Mouse (Mus musculus): ENCODE measurements around the gene Gm16181. TPM values are rescaled to one million over a fixed set of nuclear protein-coding genes. Genes with fewer than 3 reads are reported as not detected.
A peak's percentile ranks its signal among the peaks of the same experiment; 100 is the strongest.

Gene Gm16181
- polyA plus RNA-seq, 1 experiment from 2014 or later = not detected

DNA sequence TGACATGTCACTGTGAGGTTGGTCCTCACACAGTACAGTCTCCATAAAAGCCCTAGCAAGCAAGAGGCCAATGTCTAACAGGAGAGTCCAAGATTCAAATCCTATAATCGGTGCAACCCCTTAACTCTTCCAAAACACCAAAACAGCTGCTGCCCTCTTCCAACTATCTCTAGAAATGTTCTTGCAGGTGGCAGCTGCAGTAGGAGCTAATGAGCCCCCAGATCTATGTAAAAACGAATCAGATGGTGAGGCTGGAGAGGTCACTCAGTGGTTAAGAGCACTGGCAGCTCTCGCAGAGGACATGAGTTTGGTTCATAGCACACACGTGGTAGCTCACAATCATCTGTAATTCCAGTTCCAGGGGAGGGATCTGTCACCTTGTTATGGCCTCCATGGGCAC is 35.1 kb downstream of the Gm16181 start:
- WGBS = 58% methylated on average over 4 of the region's 4 CpGs
- Histone ChIP-seq H3K4me2 (ENCODE audit: low read depth, low read length) (no peak overlapping the region), H3K36me3 (replicated peaks; ENCODE audit: control insufficient read depth, insufficient read depth, low read depth, low read length) (peaks cover 25% of the 10 kb centered on the region), H3K9ac (replicated peaks; ENCODE audit: low read length) (no peak overlapping the region), H3K4me1 (ENCODE audit: control insufficient read depth, insufficient read depth, low read length) (no peaks in the 10 kb centered on the region), H3K9me3 (replicated peaks; ENCODE audit: control insufficient read depth, low read length) (no peaks in the 10 kb centered on the region), H3K27me3 (ENCODE audit: control insufficient read depth, insufficient read depth, low read length) (no peaks in the 10 kb centered on the region), H3K4me3 (ENCODE audit: low read depth, low read length) (no peak overlapping the region), H3K27ac (replicated peaks; ENCODE audit: low read depth, low read length) (no peak overlapping the region)
- no peak for ATAC-seq (replicated peaks; ENCODE audit: insufficient number of reproducible peaks, low FRiP score, low TSS enrichment, low read depth)
- DNase-seq (ENCODE audit: low spot score) = no peak

DNA sequence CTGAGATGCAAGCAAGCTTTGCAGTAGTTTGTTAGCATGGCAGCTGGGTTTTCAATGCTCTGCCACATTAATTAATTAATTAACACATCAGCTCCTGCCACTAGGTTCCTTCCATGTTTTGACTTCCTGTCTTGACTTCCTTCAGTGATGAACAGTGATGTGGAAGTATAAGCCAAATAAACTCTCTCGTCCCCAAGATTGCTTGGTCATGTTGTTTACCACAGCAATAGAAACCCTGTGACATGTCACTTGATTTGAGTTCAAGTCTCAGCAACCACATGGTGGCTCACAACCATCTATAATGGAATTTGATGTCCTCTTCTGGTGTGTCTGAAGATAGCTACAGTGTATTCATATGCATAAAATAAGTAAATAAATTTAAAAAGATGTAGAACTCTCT is 36.7 kb downstream of the Gm16181 start:
- WGBS = 74% methylated on average over 1 of the region's 1 CpGs
- no peak overlapping the region for H3K9ac ChIP-seq (replicated peaks; ENCODE audit: low read length)
- H3K27me3 ChIP-seq (ENCODE audit: control insufficient read depth, insufficient read depth, low read length) = peaks cover 3% of the 10 kb centered on the region; the same call in 1 of the 2 replicates
- no peak overlapping the region for H3K4me3 ChIP-seq (ENCODE audit: low read depth, low read length)
- DNase-seq (ENCODE audit: low spot score) = no peak
- H3K4me2 ChIP-seq (ENCODE audit: low read depth, low read length) = no peak overlapping the region
- no peak overlapping the region for H3K27ac ChIP-seq (replicated peaks; ENCODE audit: low read depth, low read length)
- H3K36me3 ChIP-seq (replicated peaks; ENCODE audit: control insufficient read depth, insufficient read depth, low read depth, low read length) = peaks cover 14% of the 10 kb centered on the region
- no peaks in the 10 kb centered on the region for H3K9me3 ChIP-seq (replicated peaks; ENCODE audit: control insufficient read depth, low read length)
- H3K4me1 ChIP-seq (ENCODE audit: control insufficient read depth, insufficient read depth, low read length) = no peaks in the 10 kb centered on the region
- no peak for ATAC-seq (replicated peaks; ENCODE audit: insufficient number of reproducible peaks, low FRiP score, low TSS enrichment, low read depth)

DNA sequence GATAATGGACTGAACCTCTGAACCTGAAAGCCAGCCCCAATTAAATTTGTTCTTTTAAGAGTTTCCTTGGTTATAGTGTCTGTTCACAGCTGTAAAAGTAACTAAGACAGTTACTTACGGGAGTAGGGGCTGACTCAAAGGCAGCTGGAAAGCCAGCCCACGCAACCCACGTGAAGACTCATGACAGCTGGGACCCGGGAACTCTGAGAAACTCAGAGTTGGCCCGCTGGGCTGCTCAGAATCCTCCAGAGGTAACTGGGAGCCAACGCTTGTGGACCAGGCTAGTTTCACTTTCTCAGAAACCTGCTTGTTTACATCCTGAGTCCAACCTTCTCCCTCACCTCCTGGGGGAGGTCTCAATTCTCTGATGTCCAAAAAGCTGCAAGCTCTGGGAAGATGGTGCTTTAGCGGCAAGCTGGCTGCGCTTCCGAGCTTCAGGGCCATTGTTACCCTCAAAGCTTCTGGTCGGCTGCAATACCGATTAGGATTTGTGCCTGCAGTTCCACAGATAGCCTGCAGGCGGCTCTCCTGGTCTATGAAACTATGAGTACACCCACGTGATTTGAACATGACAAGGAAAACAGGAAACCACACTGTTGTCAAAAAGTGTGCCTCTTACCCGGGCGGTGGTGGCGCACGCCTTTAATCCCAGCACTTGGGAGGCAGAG is 37.3 kb downstream of the Gm16181 start:
- H3K9ac ChIP-seq (replicated peaks; ENCODE audit: low read length) = no peak overlapping the region
- no peak overlapping the region for H3K4me3 ChIP-seq (ENCODE audit: low read depth, low read length)
- ATAC-seq (replicated peaks; ENCODE audit: insufficient number of reproducible peaks, low FRiP score, low TSS enrichment, low read depth) = no peak
- H3K4me1 ChIP-seq (ENCODE audit: control insufficient read depth, insufficient read depth, low read length) = no peaks in the 10 kb centered on the region
- peak; percentile 88 for DNase-seq (ENCODE audit: low spot score)
- H3K9me3 ChIP-seq (replicated peaks; ENCODE audit: control insufficient read depth, low read length) = no peaks in the 10 kb centered on the region
- 19% methylated on average over 17 of the region's 17 CpGs for WGBS
- H3K4me2 ChIP-seq (ENCODE audit: low read depth, low read length) = no peak overlapping the region
- H3K27ac ChIP-seq (replicated peaks; ENCODE audit: low read depth, low read length) = no peak overlapping the region
- peaks cover 8% of the 10 kb centered on the region; the same call in 1 of the 2 replicates for H3K27me3 ChIP-seq (ENCODE audit: control insufficient read depth, insufficient read depth, low read length)
- H3K36me3 ChIP-seq (replicated peaks; ENCODE audit: control insufficient read depth, insufficient read depth, low read depth, low read length) = peaks cover 9% of the 10 kb centered on the region

DNA sequence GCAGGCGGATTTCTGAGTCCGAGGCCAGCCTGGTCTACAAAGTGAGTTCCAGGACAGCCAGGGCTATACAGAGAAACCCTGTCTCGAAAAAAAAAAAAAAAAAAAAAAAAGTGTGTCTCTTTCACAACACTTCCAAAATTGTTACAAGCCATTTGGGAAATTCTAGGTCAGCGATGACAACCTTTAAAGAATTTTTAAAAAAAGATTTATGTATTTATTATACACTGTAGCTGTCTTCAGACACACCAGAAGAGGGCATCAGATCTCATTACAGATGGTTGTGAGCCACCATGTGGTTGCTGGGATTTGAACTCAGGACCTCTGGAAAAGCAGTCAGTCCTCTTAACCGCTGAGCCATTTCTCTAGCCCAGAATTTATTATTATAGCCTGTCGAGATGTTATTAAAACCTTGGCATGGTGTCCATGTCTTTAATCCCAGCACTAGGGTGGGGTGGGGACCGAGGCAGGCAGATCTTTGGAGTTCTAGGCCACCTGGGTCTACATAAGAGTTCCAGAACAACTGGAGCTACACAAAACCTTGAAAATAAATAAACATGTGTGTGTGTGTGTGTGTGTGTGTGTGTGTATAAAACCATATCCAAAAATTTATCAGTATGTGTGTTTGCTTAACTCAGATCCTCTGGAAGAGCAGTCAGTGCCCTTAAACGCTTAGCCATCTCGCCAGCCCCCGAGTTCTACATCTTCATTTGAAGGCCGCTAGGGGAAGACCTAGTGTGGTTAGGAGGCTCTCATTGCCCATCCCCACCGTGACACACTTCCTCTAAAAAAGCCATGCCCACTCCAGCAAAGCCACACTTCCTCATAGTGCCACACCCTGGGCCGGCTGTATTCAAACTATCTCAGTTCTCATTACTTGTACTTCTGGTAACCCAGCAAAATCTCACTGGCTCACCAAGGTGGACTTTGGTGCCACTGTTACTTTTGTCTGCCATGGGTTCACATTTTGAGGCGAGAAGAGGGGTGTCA is 38.2 kb downstream of the Gm16181 start:
- no peaks in the 10 kb centered on the region for H3K9me3 ChIP-seq (replicated peaks; ENCODE audit: control insufficient read depth, low read length)
- DNase-seq (ENCODE audit: low spot score) = no peak
- no peaks in the 10 kb centered on the region for H3K4me1 ChIP-seq (ENCODE audit: control insufficient read depth, insufficient read depth, low read length)
- 62% methylated on average over 13 of the region's 14 CpGs for WGBS
- H3K9ac ChIP-seq (replicated peaks; ENCODE audit: low read length) = no peak overlapping the region
- H3K27ac ChIP-seq (replicated peaks; ENCODE audit: low read depth, low read length) = no peak overlapping the region
- no peak overlapping the region for H3K4me2 ChIP-seq (ENCODE audit: low read depth, low read length)
- H3K4me3 ChIP-seq (ENCODE audit: low read depth, low read length) = no peak overlapping the region
- peaks cover 14% of the 10 kb centered on the region for H3K27me3 ChIP-seq (ENCODE audit: control insufficient read depth, insufficient read depth, low read length)
- peaks cover 3% of the 10 kb centered on the region for H3K36me3 ChIP-seq (replicated peaks; ENCODE audit: control insufficient read depth, insufficient read depth, low read depth, low read length)
- ATAC-seq (replicated peaks; ENCODE audit: insufficient number of reproducible peaks, low FRiP score, low TSS enrichment, low read depth) = no peak

DNA sequence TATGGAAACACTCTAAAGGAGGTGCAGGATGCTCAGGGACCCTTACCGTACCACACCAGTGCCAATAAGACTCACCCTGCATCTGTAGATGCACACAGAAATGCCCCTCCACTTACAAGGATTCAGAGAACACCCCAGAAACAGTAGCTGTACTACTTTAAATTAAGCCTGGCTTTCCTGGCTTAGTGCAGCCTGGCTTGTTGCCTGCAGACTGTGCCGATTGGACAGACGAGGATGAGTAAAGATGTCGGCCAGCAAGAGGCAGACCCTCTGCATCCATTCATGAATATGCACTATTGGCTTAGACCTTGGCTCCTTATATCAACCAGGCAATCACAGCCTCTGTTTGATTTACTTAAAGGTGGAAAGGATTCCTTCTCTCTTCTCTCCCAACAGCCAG is 39.0 kb downstream of the Gm16181 start:
- Histone ChIP-seq H3K4me3 (ENCODE audit: low read depth, low read length) (no peak overlapping the region), H3K4me1 (ENCODE audit: control insufficient read depth, insufficient read depth, low read length) (no peaks in the 10 kb centered on the region), H3K4me2 (ENCODE audit: low read depth, low read length) (no peak overlapping the region), H3K9me3 (replicated peaks; ENCODE audit: control insufficient read depth, low read length) (no peaks in the 10 kb centered on the region), H3K27me3 (ENCODE audit: control insufficient read depth, insufficient read depth, low read length) (peaks cover 19% of the 10 kb centered on the region), H3K36me3 (replicated peaks; ENCODE audit: control insufficient read depth, insufficient read depth, low read depth, low read length) (no peaks in the 10 kb centered on the region), H3K27ac (replicated peaks; ENCODE audit: low read depth, low read length) (no peak overlapping the region), H3K9ac (replicated peaks; ENCODE audit: low read length) (no peak overlapping the region)
- ATAC-seq (replicated peaks; ENCODE audit: insufficient number of reproducible peaks, low FRiP score, low TSS enrichment, low read depth) = no peak
- no peak for DNase-seq (ENCODE audit: low spot score)
- 82% methylated on average over 4 of the region's 4 CpGs for WGBS

DNA sequence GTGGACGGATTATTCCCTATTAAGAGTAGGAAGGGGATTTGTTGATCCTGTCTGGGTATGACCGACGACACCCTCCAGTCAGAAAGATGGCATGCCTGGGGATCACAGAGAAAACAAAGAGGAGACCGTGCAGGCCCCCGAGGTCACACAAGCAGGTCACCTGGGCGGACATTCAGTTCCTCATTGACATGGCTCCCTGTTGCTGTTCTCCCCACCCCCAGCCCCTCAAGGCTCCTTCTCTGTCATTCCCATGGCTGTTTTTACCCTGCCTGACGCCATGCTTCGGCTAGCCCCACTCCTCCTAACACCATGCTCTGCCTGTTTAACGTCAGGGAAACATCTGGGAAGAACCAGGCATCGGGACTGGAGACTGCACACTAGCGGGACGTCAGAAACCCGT is 41.0 kb downstream of the Gm16181 start:
- Histone ChIP-seq H3K4me2 (ENCODE audit: low read depth, low read length) (no peak overlapping the region), H3K27ac (replicated peaks; ENCODE audit: low read depth, low read length) (no peak overlapping the region), H3K36me3 (replicated peaks; ENCODE audit: control insufficient read depth, insufficient read depth, low read depth, low read length) (no peaks in the 10 kb centered on the region), H3K27me3 (ENCODE audit: control insufficient read depth, insufficient read depth, low read length) (peaks cover 19% of the 10 kb centered on the region), H3K9me3 (replicated peaks; ENCODE audit: control insufficient read depth, low read length) (no peaks in the 10 kb centered on the region), H3K4me3 (ENCODE audit: low read depth, low read length) (no peak overlapping the region), H3K9ac (replicated peaks; ENCODE audit: low read length) (no peak overlapping the region), H3K4me1 (ENCODE audit: control insufficient read depth, insufficient read depth, low read length) (no peaks in the 10 kb centered on the region)
- DNase-seq (ENCODE audit: low spot score) (no peak), ATAC-seq (replicated peaks; ENCODE audit: insufficient number of reproducible peaks, low FRiP score, low TSS enrichment, low read depth) (no peak)
- 66% methylated on average over 13 of the region's 13 CpGs for WGBS

DNA sequence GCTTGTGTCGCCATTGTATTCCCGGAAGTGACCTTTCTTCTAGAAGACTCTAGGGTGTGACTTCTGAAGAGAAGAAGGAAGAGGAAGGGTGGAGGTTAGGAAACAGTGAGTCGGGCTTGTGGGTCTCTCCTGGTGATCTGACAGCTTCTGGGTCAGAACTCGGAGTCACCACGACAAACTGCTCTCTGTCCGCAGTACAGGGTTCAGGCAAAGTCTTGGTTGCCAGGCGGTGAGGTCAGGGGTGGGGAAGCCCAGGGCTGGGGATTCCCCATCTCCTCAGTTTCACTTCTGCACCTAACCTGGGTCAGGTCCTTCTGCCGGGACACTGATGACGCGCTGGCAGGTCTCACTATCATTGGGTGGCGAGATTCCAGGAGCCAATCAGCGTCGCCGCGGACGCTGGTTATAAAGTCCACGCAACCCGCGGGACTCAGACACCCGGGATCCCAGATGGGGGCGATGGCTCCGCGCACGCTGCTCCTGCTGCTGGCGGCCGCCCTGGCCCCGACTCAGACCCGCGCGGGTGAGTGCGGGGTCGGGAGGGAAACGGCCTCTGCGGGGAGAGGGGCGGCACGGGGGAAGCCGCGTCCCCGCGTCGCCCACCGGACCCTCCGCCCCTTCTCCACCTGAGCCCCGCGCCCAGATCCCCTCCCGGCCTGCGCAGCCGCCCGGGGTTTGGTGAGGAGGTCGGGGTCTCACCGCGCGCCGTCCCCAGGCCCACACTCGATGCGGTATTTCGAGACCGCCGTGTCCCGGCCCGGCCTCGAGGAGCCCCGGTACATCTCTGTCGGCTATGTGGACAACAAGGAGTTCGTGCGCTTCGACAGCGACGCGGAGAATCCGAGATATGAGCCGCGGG is 42.3 kb downstream of the Gm16181 start, which contains the start of gene H2-D1:
Gene H2-D1, plus strand, starts transcription at position 67 of the 859 bp plus-strand sequence.
- peak within 1 kb of the TSS; percentile 52 for H3K9ac ChIP-seq (replicated peaks; ENCODE audit: low read length)
- 2% methylated on average over 72 of the region's 73 CpGs for WGBS
- ATAC-seq (replicated peaks; ENCODE audit: insufficient number of reproducible peaks, low FRiP score, low TSS enrichment, low read depth) (peak; percentile 83), DNase-seq (ENCODE audit: low spot score) (peak; percentile 86)
- no peaks in the 10 kb centered on the region for H3K36me3 ChIP-seq (replicated peaks; ENCODE audit: control insufficient read depth, insufficient read depth, low read depth, low read length)
- no peaks in the 10 kb centered on the region for H3K9me3 ChIP-seq (replicated peaks; ENCODE audit: control insufficient read depth, low read length)
- peak within 1 kb of the TSS; percentile 95 for H3K4me2 ChIP-seq (ENCODE audit: low read depth, low read length)
- no peak within 1 kb of the TSS for H3K27ac ChIP-seq (replicated peaks; ENCODE audit: low read depth, low read length)
- no peaks in the 10 kb centered on the region for H3K4me1 ChIP-seq (ENCODE audit: control insufficient read depth, insufficient read depth, low read length)
- peak within 1 kb of the TSS; percentile 54 for H3K4me3 ChIP-seq (ENCODE audit: low read depth, low read length)
- H3K27me3 ChIP-seq (ENCODE audit: control insufficient read depth, insufficient read depth, low read length) = peaks cover 19% of the 10 kb centered on the region

Data from embryonic facial prominence, embryonic 11.5 days (tissue).